Mouse (Mus musculus) spleen, postnatal 10 days (tissue): ENCODE results near the gene Vps37b.

Experiments used
- DNase-seq, 2 experiments: peaks; one replicate each; pipeline ENCODE4 v3.0.0; 2021 to 2022; ENCODE audit warnings: low spot score in 2 of 2

The Vps37b gene

DNA sequence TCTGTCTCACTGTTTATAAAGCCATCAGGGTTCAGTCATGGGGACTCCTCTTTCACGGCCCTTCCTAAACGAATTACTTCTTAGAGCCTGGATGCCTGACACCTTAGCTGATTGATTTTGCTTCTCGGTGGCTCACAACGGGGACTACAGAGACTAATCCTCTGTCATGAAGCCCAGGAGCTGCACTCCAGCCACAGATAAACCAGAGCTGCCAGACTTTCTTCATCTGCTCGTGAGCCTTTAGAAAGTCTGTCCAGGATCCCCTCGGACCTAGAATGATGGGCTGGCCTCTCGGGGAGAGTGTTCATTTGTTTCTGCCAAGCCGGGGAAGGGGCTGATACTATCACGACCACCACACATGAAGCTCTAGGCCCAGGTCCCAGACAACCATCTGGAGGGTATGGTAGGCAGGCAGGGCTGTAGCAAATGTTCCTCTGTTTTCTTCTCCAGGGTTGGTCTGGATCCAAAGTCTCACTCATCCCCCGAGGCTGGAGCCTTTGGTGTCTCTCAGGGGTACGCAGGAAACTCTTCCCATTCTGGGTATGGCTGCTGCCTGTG, 13.5 kb upstream of the Vps37b start:
- DNase-seq: no peak

DNA sequence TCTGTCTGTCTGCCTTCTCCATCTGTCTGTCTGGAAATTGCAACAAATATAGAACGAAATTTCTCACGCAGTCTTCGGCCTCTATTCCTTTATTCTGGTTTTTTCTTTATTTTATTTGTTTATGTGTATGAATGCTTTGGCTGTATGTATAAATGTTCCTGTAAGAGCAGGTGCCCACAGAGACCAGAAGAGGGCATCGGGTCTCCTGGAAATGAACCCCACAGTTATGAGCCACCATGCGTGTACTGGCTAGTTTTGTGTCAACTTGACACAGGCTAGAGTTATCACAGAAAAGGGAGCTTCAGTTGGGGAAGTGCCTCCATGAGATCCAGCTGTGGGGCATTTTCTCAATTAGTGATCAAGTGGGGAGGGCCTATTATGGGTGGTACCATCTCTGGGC, 11.9 kb upstream of the Vps37b start:
- no peak for DNase-seq

DNA sequence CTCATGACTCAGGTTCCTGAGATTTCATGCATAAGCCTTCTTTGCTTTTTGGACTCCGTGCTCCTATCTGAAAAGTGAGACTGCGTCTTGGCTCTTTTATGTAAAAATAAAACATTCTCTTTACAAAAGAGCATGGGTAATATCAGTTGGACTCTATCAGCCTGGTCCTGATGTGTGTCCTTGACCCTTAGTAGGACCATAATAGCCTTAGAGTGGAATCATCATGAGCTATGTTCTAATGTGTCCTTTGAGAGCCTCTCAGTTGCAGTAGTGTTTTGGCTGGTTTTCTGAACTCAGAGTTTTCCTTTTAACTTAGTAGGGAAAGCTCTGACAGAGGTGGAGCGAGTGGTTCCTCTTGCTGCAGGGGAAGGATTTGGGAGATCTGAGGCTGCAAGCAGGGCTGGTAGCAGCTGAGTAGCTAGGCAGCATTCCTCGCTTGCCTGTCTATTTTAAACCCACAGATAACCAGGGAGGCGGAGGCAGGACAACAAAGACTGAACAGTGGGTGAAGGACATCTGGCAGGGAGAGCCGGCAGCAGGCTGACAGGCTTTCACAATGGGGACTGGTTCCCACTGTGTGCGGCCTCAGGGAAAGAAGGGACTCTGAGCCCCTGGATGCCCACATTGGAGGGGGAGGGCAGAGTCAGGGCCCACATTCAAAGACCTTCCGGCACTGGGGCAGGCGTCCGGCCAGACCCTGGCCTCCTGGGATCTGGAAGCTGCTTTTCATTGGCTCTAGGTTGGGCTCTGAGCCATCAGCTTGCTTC, 11.3 kb upstream of the Vps37b start:
- DNase-seq: no peak

DNA sequence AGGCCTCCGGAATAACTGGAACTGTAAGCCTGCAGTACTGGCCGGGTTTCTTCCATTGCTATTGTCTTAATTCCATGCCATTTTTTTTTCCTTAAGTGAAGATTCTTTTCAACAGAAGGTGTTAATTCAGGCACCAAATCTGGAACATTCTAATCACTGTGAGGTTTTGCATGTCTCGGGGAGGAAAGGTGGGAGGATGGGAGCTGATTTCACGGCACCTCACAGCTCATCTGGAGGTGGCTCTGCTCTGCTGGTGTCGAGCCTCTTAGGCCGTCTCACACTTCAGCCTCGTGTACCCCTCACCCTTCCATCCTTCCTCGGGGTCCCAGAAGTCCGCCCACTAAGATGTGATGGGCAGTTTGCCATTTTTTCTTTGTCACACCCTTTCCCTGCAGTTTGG, 9.0 kb upstream of the Vps37b start:
- no peak for DNase-seq

DNA sequence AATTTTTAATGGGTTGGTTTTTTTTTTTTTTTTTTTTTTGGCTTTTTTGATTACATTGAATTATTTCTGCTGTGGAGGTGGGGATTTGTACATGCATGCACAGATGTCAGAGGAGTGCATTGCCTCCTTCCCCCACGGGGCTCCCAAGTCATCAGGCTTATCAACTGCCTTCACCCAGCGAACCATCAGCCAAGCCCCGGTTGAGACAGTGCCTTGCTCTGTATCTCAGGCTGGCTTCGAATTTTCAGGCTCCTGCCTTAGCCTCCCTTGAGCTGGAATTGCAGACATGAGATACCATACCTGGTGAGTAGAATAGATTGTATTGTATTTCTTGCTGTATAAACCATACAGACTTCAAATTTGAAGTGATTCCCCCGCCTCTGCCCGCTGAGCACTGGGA, 7.5 kb upstream of the Vps37b start:
- no peak for DNase-seq

DNA sequence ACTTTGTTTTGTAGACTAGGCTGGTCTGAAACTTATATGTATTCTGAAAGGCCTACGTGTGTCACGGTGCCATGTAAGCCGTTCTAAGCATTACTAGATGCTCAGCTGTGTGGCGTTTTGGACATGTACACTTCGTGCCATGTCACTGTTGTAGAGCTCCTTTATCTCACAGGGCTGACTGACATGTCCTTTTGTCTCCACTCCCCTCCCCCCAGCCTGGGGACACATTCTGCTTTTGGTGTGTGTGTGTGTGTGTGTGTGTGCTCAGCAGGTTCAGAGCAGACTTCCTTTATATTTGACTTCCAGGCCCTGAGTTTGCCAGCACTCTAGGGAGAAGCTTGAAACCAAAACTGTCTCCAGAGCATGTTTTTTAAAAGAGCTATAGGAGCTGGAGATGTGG, 4.8 kb upstream of the Vps37b start:
- peak in 1 of 2 experiments; percentile 62 for DNase-seq

DNA sequence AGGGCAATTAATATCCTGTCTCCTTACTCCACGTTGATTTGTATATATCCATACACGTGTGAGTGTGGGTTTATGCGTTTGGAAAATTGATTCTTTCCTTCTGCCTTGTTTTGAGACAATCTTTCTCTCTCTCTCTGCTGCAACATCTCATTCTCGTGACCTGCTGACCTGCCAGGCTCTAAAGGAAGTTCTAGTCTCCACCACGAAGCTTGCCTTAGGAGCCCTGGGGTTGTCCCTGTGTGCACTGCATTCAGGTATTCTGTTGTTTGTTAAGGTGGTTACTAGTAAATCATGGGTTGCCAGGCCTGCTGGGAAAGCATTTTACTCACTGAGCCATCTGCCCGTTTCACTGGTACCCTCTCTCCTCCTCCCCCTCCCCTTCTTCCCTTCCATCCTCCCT, 4.3 kb upstream of the Vps37b start:
- no peak for DNase-seq

DNA sequence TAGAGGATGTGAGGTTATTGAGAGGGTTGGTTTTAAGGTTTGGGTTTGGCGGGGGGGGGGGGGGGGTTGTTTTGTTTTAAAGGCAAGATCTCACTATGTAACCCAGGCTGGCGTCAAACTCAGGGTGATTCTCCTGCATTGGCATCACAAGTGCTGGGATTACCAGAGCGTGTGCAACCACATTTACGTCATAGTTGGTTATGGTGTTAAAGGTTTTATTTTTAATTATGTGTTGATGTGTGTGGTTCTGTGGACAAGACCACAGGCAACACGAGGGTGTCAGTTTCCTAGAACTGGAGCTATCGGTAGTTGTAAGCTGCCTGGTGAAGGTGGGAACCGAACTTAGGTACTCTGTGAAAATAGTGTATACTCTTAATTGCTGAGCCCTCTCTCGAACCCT, 3.7 kb upstream of the Vps37b start:
- no peak for DNase-seq

DNA sequence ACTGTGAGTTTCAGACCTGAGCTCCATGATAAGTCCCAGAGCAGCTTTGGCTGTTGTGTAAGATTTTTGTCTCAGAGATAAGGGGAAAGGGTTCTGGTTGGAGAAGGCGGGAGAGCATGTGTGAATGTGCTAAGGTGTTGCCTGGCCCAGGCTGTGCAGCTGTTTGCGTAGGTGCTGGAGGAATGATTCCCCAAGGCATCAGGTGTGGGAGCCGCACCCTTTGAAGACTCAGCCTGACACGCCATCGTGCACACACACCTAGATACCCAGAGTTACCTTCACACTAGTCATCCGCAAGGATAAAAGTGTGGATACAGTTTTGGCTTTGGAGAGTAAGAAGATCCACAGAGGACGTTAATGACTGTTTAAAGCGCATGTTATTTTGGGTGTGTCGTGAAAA, 3.3 kb upstream of the Vps37b start:
- no peak for DNase-seq

DNA sequence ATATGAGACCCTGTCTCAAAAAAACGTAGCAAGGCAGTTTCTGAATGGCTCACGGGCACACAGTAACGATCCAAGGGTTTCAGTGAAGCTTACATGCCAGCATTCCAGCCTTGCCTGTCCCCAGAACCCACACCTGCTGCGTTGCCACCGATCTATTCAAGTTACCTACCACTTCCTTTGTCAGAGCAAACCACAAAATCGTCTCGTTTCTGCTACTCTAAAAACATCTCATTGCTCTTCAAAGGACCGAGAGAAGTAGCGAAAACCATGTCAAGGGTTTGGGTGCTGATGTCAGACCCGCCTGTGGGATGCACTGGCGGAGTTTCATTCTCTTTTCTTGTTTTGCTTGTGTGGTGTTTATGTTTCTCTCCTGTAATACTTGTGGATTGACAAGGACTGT, 2.4 kb upstream of the Vps37b start:
- DNase-seq: no peak

DNA sequence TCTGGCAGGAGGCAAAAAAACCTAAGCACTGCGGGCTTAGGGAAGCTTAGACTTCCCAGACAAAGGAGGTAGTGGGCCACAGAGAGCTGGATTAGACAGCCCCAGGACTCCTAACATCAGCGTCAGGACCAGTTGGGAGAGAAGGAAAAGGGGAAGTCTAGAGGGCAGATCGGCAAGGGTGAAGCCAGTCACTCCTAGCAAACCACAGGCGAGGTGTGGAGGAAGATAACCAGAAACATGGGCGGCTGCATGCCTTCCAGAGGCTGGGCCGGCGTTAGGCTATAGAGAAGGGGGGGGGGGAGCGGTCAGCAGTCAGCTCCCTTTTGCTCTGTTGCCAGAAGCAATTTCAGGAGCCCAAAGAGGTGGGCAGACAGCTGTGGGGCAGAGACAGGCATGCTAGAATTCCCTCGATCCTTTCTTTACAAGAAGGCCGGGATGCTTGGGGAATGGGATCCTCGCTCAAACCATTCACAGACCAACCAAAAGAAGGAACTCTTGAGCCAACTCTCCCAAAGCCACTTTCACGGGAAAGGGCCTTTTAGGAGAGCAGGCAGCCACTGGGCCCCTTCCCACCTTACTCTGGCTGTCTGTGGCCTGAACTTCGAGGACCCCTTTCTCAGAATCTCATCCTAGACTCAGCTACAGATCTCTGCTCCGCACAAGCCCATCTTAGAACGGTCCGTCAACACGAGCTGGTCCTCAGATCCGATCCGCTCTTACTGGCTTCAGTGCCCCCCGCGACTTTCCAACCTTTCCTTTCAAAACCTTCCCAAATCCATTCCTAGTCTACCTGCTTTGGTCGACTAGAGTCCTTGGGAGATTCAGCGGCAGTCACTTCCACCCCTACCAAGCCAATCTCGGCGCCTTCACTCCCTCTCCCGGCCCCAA, 758 bp downstream of the Vps37b start:
- peak; percentile 49 to 61 for DNase-seq

DNA sequence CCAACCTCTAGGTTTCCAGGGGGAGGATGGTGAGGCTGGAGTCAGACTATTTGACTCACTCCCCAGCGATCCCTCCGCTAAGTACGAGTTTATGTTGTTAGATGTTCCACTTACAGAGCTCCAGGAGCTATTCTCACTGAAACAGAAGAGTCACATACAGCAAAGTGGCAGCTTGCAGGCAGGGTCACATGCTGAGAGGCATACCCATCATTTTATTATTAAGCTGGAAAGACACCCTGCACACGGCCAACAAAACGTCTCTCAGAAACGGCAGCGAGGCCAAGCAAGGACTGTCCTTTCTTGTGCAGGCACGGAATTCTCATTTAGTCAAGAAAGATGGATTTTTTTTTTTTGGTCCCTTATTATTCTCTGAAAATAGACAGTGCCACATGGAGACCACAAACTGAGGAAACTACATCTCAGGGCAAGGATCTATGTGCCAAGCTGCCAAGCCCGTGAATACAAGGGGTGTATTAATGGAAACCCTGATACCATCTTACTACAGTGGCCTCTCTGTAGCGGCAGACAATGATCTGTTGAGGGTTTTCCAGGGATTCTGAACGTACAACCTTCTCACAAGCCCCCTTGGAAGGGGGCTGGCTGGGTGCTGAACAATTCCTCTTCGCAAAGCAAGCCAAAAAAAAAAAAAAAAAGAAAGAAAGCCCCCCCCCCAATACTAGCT, 1.5 kb downstream of the Vps37b start:
- no peak for DNase-seq

DNA sequence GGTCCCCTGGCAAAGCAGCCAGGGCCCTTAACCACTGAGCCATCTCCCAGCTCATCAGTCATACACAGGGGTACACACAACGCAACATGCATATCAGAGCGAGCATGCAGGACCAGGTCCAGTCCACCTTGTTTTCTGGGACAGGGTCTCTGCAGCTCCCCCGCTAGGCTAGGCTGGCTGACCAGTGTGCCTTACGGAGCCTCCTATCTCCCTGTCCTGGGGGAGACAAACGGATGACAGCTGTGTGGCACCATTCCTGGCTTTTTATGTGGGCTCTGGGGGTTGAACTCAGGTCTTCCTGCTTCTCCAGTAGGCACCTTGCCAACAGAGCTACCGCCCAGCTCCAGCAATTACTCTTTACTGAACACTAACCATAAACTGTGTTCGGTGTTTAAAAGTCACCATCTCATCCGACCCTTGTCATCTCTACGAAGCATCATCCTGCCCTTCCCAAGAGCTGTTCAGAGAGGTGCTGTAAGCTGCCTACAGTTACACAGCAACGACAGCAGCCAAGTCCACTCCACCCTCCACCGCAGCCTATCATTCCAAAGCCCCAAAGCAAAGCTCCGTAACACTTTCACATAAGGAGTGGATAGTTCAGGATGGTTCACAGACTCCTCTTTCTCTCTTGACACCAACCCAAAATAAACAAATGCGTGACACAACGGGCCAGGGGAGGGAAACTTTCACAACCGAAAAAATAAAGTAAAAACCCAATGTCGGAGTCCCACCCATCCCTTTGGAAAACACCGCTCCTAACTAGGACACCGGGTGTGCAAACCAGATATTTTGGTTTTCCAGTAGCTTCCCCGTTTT, 2.6 kb downstream of the Vps37b start:
- DNase-seq: no peak

DNA sequence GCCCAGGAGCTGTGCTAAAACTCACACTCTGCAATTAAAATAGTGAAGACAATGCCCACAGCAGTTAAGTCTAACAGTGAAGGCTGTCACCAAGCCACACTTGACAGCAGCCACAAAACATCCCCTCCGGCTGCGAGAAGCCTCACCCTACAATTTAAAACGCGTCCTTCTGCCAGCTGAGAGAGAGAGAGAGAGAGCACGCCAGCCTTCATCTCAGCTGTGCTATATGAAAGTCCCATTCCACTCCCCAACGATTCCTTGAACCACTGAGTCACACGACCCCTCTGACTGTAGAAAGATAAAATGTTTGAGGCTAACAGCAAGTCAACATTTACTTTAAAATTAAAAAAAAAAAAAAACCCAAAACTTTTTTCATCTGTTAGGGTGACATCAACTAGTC, 3.4 kb downstream of the Vps37b start:
- no peak for DNase-seq

DNA sequence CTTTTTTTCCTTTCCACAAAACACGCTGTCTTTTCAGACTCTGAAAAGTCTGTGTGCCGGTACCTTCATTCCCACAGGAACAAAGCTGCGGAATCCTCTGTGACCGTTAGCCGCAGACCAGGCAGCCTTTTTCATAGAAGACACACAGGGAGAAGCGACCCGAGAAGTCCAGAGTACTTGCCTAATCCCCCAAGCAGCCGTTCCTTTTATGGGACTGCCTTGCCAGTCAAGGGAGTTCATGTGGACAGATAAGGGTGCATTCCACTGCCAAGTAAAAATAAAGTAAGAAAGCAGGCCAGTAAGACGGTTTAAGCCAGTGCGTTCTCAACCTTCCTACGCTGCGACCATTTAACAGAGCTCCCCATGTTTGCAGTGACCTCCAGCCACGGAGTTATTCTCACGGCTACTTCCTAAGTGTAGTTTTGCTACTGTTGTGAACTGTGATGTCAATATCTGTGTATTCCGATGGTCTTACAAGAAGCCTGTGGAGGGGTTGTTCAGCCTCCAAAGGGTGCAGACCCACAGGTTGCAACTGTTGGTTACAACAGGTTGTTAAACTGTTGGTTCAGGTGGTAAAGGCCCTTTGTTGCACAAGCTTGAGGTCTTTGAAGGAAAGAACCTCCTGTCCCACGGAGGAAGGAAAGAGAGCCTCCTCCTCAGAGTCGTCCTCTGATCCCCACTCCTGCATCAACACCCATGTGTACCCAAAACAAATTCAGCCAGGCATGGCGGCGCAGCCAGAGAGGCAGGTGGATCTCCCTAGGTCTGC, 4.2 kb downstream of the Vps37b start:
- DNase-seq: no peak

DNA sequence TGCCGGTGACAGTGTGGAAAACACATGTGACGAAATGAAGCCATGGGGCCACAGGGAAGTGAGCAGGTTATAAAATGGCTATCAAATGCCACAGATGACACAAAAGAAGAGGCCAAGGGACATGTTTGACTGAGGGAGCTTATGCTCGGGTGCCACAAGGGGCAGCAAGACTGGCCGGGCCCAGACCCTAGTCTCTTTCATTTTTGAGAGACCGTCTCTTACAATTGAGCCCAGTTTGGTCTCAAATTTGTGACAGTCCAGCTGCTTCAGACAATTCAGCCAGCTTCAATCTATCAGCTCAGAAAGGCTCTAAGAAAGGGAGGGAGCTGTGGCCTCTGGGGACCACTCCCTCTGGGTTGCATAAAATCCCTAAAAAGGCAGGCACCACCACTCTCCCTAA, 5.5 kb downstream of the Vps37b start:
- DNase-seq: no peak

DNA sequence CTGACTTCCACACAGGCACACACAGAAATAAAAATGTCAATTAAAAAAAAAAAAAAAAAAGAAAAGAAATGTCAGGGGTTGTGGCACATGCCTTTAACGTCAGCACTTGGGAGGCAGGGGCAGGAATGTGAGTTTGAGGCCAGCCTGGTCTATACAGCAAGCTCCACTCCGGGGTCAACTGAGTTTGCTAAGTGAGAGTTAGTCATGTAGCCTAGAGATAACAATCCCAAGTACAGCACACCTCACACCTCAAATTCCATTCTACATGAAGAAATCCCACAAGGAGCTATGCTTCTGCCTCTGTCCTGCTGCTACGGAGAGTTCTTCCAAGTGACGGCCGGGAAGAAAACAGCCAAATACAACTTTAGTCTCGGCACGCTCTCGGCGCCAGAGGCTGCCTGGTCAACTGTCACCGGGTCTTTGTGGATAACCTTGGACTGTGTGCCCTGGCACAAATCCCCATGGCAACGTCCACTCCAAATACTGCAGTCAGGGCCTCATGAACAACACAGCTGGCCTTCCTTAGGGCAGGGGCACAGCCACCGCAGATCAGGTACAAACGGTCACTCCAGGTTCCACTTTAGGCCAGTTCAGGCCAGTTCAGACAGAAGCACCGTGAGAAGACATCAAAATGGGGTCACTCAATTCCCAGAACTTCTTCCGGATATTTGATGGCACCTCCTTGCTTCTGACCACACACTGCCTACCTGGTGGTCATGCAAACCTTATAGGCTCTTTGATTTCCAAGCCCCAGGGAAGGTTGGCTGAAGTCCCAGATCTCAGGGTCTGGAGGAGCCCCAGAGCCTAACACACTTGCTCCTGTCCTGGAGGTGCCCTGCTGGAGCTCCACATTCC, 6.3 kb downstream of the Vps37b start:
- no peak for DNase-seq

DNA sequence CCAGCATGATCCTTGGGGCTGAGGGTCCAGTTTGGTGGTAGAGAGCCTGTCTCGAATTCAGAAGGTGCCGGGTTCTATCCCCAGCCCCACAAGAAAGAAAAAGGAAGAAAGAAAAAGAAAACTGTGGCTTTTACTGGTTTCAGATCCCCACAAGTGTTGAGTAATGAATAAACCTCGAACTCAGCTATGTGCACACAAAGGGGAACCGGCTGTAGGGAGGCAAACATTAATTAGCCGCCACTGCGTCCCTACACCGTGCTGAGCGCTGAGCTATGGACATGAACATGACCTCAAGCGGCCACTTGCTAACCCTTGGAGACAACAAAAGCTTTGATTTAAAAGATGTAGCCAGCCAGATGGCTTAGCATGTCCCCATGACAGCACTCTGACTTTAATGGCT, 6.9 kb downstream of the Vps37b start:
- DNase-seq: no peak

DNA sequence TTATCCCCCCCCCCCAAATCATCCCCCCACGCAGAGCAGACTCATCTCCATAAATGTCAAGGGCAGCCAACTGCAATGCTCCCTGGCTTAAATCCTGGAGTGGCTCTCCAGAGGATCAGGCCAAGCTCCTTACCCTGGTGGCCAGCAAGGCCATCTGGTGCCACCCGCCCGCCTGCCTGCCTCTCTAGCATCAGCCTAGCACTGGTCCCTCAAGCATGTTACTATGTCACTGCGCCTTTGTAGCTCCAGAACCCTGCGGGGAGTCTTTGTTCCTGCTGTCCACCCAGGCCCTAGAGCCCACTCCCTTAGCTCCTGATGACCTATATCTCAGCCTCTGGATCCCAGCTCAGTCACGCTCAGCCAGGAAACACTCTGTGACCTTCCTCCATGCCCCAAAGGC, 7.4 kb downstream of the Vps37b start:
- DNase-seq: no peak

DNA sequence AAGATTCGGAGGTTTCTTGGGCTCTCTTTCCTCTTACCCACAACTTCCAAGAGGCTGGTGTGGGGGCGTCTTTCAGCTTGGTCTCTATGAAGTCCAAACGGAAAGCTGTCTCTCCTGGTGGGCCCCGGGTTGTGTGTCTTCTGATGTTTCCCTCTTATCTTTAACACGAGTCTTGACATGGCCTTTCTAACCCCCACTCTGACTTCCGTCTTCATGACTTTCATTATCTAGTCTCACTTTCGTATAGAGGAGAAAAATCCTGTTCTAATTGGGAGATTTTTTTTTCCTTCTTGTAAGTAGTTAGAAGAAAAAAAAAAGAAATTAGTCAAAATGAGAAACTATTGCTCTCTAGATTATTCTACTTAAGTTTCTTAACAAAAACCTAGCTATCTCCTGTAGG, 9.7 kb downstream of the Vps37b start:
- peak in 1 of 2 experiments; percentile 36 for DNase-seq
